Mouse (Mus musculus) CH12.LX (cell line): ENCODE measurements around the gene Dpf1. TPM values are rescaled to one million over a fixed set of nuclear protein-coding genes. Genes with fewer than 3 reads are reported as not detected.

Source experiments
- DNase-seq: peaks from one replicate; pipeline ENCODE4 v3.0.0-alpha.2; 2013; ENCODE audit errors: extremely low read depth
- H3K27ac ChIP-seq: 2 replicates; pipeline ENCODE4 v1.5.1; 2012; ENCODE audit warnings: low read depth, mild to moderate bottlenecking, control low read depth, moderate library complexity; ENCODE audit not compliant: insufficient read depth
- H3K27me3 ChIP-seq: replicated peaks from 2 replicates; pipeline ENCODE3; 2012; ENCODE audit warnings: inconsistent platforms
- H3K36me3 ChIP-seq, 2 experiments: replicated peaks in 1 of 2; 2 replicates each; pipeline versions ENCODE3 to v1.6.1; 2012; ENCODE audit warnings: inconsistent platforms in 1 of 2, low read length in 1 of 2, mild to moderate bottlenecking in 1 of 2, mixed read lengths in 1 of 2, moderate library complexity in 1 of 2; ENCODE audit not compliant: control insufficient read depth in 1 of 2, insufficient read depth in 1 of 2
- H3K4me1 ChIP-seq, 2 experiments: 2 replicates each; pipeline ENCODE4 v1.6.1; 2012; ENCODE audit warnings: inconsistent platforms in 1 of 2, moderate library complexity in 1 of 2; ENCODE audit not compliant: insufficient read depth in 2 of 2, control insufficient read depth in 1 of 2
- H3K4me2 ChIP-seq: 2 replicates; pipeline ENCODE4 v1.6.1; 2012; ENCODE audit warnings: low read depth, mild to moderate bottlenecking, control low read depth; ENCODE audit not compliant: poor library complexity, insufficient read depth, severe bottlenecking
- H3K4me3 ChIP-seq, 3 experiments: fragments of 150-350 bp in 1 of 3; sonication (generic) in 1 of 3; replicated peaks in 1 of 3; 2 replicates each; pipeline versions ENCODE3 to v1.5.1; 2011 to 2012; ENCODE audit warnings: low read depth in 2 of 3, low read length in 2 of 3, mild to moderate bottlenecking in 2 of 3, moderate library complexity in 2 of 3, control low read depth in 1 of 3, improper control_type of control experiment in 1 of 3, inconsistent platforms in 1 of 3, mixed read lengths in 1 of 3; ENCODE audit not compliant: poor library complexity in 1 of 3
- H3K79me2 ChIP-seq: replicated peaks from 2 replicates; pipeline ENCODE4 v1.6.1; 2012; ENCODE audit warnings: mild to moderate bottlenecking, moderate library complexity; ENCODE audit not compliant: control insufficient read depth, poor library complexity, insufficient read depth, severe bottlenecking; ENCODE audit errors: extremely low read depth
- H3K9ac ChIP-seq: 2 replicates; pipeline ENCODE4 v1.6.1; 2012; ENCODE audit warnings: low read depth, mild to moderate bottlenecking, control low read depth, moderate library complexity; ENCODE audit not compliant: insufficient read depth
- H3K9me3 ChIP-seq: replicated peaks from 2 replicates; pipeline ENCODE3; 2012; ENCODE audit warnings: low read length, inconsistent platforms, mixed read lengths
- BHLHE40 ChIP-seq: IDR thresholded peaks from 2 replicates; pipeline ENCODE4 v1.6.1; 2011; ENCODE audit warnings: mild to moderate bottlenecking, low read depth, low read length, improper control_type of control experiment
- CHD1 ChIP-seq: IDR thresholded peaks from 2 replicates; pipeline ENCODE4 v1.6.1; 2012; ENCODE audit warnings: low read depth, low read length, improper control_type of control experiment, inconsistent platforms
- CHD2 ChIP-seq: IDR thresholded peaks from 2 replicates; pipeline ENCODE4 v1.6.1; 2011; ENCODE audit warnings: low read length, improper control_type of control experiment
- CTCF ChIP-seq, 2 experiments: IDR thresholded peaks in 1 of 2; conservative IDR thresholded peaks in 1 of 2; 2 replicates each; pipeline ENCODE4 v1.5.1; 2011 to 2012; ENCODE audit warnings: low read depth in 2 of 2, low read length in 2 of 2, improper control_type of control experiment in 1 of 2, inconsistent platforms in 1 of 2, mild to moderate bottlenecking in 1 of 2, moderate library complexity in 1 of 2
- E2F4 ChIP-seq: IDR thresholded peaks from 2 replicates; pipeline ENCODE4 v1.6.1; 2011; ENCODE audit warnings: low read depth, low read length, improper control_type of control experiment; ENCODE audit not compliant: insufficient replicate concordance
- ELF1 ChIP-seq: IDR thresholded peaks from 2 replicates; pipeline ENCODE4 v1.6.1; 2014; ENCODE audit warnings: low read depth, mild to moderate bottlenecking, inconsistent platforms, low read length, improper control_type of control experiment
- ETS1 ChIP-seq: conservative IDR thresholded peaks from 2 replicates; pipeline ENCODE4 v1.6.1; 2012; ENCODE audit warnings: low read depth, mild to moderate bottlenecking, inconsistent platforms, low read length, improper control_type of control experiment, moderate library complexity
- GABPA ChIP-seq: IDR thresholded peaks from 2 replicates; pipeline ENCODE4 v1.6.1; 2012; ENCODE audit warnings: low read depth, low read length, improper control_type of control experiment, inconsistent platforms; ENCODE audit not compliant: insufficient replicate concordance
- HCFC1 ChIP-seq: IDR thresholded peaks from 2 replicates; pipeline ENCODE4 v1.6.1; 2012; ENCODE audit warnings: low read depth, mild to moderate bottlenecking, inconsistent platforms, low read length, improper control_type of control experiment
- JUN ChIP-seq: IDR thresholded peaks from 2 replicates; pipeline ENCODE4 v1.6.1; 2011; ENCODE audit warnings: low read depth, mild to moderate bottlenecking, low read length, improper control_type of control experiment, moderate library complexity; ENCODE audit not compliant: insufficient read depth
- MAFK ChIP-seq: IDR thresholded peaks from 2 replicates; pipeline ENCODE4 v1.6.1; 2011; ENCODE audit warnings: low read length, improper control_type of control experiment; ENCODE audit not compliant: insufficient replicate concordance
- MAX ChIP-seq: IDR thresholded peaks from 2 replicates; pipeline ENCODE4 v1.6.1; 2011; ENCODE audit warnings: low read length, improper control_type of control experiment
- MAZ ChIP-seq: IDR thresholded peaks from 2 replicates; pipeline ENCODE4 v1.6.1; 2012; ENCODE audit warnings: low read depth, mild to moderate bottlenecking, inconsistent platforms, low read length, improper control_type of control experiment, moderate library complexity
- MEF2A ChIP-seq: IDR thresholded peaks from 2 replicates; pipeline ENCODE4 v1.6.1; 2014; ENCODE audit warnings: low read depth, mild to moderate bottlenecking, inconsistent platforms, low read length, improper control_type of control experiment, borderline replicate concordance
- MXI1 ChIP-seq: IDR thresholded peaks from 2 replicates; pipeline ENCODE4 v1.6.1; 2011; ENCODE audit warnings: mild to moderate bottlenecking, low read depth, low read length, improper control_type of control experiment
- NELFE ChIP-seq: IDR thresholded peaks from 2 replicates; pipeline ENCODE4 v1.6.1; 2011; ENCODE audit warnings: low read depth, low read length, improper control_type of control experiment
- NRF1 ChIP-seq: IDR thresholded peaks from 2 replicates; pipeline ENCODE4 v1.6.1; 2014; ENCODE audit warnings: low read depth, mild to moderate bottlenecking, inconsistent platforms, low read length, improper control_type of control experiment, moderate library complexity
- SMC3 ChIP-seq: IDR thresholded peaks from 2 replicates; pipeline ENCODE4 v1.6.1; 2011; ENCODE audit warnings: low read depth, low read length, improper control_type of control experiment
- TBP ChIP-seq: conservative IDR thresholded peaks from 2 replicates; pipeline ENCODE4 v1.6.1; 2011; ENCODE audit warnings: low read depth, low read length, improper control_type of control experiment
- TCF12 ChIP-seq: IDR thresholded peaks from 2 replicates; pipeline ENCODE4 v1.6.1; 2014; ENCODE audit warnings: low read depth, mild to moderate bottlenecking, inconsistent platforms, low read length, improper control_type of control experiment
- UBTF ChIP-seq: IDR thresholded peaks from 2 replicates; pipeline ENCODE4 v1.6.1; 2012; ENCODE audit warnings: low read depth, mild to moderate bottlenecking, inconsistent platforms, low read length, improper control_type of control experiment, moderate library complexity
- USF1 ChIP-seq: IDR thresholded peaks from 2 replicates; pipeline ENCODE4 v1.6.1; 2014; ENCODE audit warnings: low read depth, mild to moderate bottlenecking, inconsistent platforms, low read length, improper control_type of control experiment
- USF2 ChIP-seq: conservative IDR thresholded peaks from 2 replicates; pipeline ENCODE4 v1.6.1; 2011; ENCODE audit warnings: low read depth, low read length, improper control_type of control experiment
- ZNF384 ChIP-seq: IDR thresholded peaks from 2 replicates; pipeline ENCODE4 v1.6.1; 2012; ENCODE audit warnings: low read depth, low read length, improper control_type of control experiment, inconsistent platforms
- dilution Hi-C: fragments of 300-500 bp; cut with MboI; formaldehyde crosslinking; loops from 2 replicates; pipeline ENCODE4 v1.14.3; 2020; ENCODE audit warnings: low sequenced_read_pairs; ENCODE audit not compliant: extremely low pct_unique_long_range_greater_than_20kb, extremely low pct_ligation_motif_present
- in situ Hi-C: fragments of 300-500 bp; cut with MboI; formaldehyde crosslinking; loops from 3 replicates; pipeline ENCODE4 v1.14.3; 2019; ENCODE audit warnings: low sequenced_read_pairs, low pct_ligation_motif_present, low pct_unique_long_range_greater_than_20kb, mixed read lengths
- polyA plus RNA-seq: library from polyadenylated mRNA; unstranded; fragments of >175 nt; gene quantifications from 2 replicates; pipeline ENCODE4 v1.2.1, GENCODE M21; 2012; ENCODE audit warnings: low read depth; ENCODE audit not compliant: insufficient read length
- total RNA-seq, 2 experiments: library from RNA; depleted of rRNA; stranded (reverse); fragments of 300-350 nt in 1 of 2; fragments of >200 nt in 1 of 2; gene quantifications; 2 replicates each; pipeline ENCODE4 v1.2.3; 2012 to 2014

The Dpf1 gene
- total and polyA plus RNA-seq, 3 experiments = 0.38 to 3.0 (median 0.97) TPM

DNA sequence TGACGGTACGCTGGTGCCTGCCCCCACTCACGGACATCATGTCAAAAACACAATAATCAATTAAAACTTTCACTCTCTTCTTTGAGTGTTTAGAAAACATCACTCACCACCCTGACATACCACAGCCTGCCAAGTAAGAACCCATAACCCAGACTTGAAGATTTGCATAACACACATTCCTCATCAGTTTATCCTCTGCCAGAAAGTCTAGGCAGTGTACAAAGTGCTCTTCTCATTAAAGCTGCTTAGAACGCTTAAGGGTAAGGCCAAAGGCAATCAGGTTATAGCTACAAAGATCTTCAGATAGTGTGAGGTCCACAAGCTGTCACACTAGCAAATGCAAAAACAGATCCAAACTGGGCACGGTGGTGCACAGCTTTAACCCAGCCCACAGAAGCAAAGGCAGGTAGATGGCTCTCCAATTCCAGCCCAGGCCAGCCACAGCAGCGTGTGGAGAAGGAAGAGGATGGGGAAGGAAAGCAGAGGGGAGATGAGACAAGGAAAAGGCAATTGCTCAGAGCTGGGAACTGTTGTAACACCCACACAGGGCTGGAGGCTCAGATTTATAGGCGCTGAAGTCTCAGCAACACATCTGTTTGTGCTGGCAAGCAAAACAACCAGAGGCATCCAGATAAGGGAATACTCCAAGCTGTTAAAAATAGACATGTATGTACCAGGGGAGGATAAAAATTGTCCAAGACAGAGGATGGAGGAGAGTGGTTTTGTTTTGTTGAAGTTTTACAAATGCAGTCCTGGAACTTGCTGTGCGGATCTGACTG is 31.9 kb upstream of the Dpf1 start:
- DNase-seq = no peak
- TF ChIP-seq GABPA = no peak
- Histone ChIP-seq H3K27ac (no peak overlapping the region), H3K4me2 (no peak overlapping the region), H3K27me3 (peaks cover 5% of the 10 kb centered on the region), H3K9me3 (no peaks in the 10 kb centered on the region), H3K36me3 (no peaks in the 10 kb centered on the region), H3K9ac (no peak overlapping the region), H3K79me2 (no peaks in the 10 kb centered on the region), H3K4me3 (no peak overlapping the region), H3K4me1 (peaks cover 0 to 4% of the 10 kb centered on the region in 2 experiments; a peak in 2 of 4 replicates)
- in situ Hi-C loops (no loop called here), dilution Hi-C loops (no loop called here)

DNA sequence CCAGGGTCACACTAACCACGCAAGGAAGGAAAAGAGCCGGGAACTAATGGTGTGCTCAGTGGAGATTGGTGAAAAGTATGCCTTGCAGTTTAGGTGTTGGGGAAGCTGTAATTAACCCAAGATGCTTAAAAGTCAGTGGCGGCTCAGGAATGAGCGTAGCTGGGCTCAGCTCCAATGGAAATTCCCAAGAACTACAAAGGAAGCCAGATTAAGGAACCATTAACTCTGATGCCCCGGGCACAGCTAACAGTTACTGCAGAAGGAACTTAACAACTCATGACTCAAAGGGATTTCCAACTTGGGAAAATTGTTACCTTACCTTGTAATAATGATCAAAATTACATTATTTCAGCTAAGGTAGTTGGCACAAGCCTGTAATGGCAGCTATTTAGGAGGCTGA is 27.0 kb upstream of the Dpf1 start:
- Histone ChIP-seq H3K36me3 (no peaks in the 10 kb centered on the region), H3K27me3 (peaks cover 17% of the 10 kb centered on the region), H3K4me1 (no peaks in the 10 kb centered on the region; a peak in 1 of 4 replicates), H3K9ac (no peak overlapping the region), H3K27ac (no peak overlapping the region), H3K79me2 (no peaks in the 10 kb centered on the region), H3K4me2 (no peak overlapping the region), H3K9me3 (no peaks in the 10 kb centered on the region), H3K4me3 (no peak overlapping the region)
- DNase-seq = no peak
- dilution Hi-C loops (no loop called here), in situ Hi-C loops (no loop called here)
- TF ChIP-seq MAZ (no peak), ELF1 (no peak), BHLHE40 (no peak), MAX (no peak), ETS1 (no peak), USF2 (no peak), TBP (no peak), MAFK (no peak), MEF2A (no peak), GABPA (no peak), ZNF384 (no peak), SMC3 (no peak), CTCF (conservative IDR thresholded peaks at IDR 0.05 in 1 of 2, IDR thresholded peaks at IDR 0.05 in 1 of 2; ENCODE audit: low read depth in 2 of 2, low read length in 2 of 2) (no peak)

DNA sequence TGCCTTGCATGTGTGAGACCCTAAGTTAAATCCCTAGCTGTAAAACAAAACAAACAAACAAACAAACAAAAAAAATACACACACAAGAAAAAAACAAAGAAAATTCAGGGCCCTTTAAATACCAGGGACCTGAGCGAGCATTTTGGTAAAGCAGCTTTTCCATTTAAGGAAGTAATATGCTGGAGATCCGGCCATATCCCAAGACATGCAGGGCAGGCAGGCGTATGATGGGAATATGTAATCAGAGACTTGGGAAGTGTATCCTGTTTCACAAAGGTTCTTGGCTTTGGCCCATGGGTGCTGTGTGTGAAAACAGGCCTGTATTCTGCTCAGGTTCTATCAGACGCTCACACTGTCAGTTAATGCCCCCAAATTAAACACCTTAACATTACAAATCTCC is 26.2 kb upstream of the Dpf1 start:
- Histone ChIP-seq H3K4me1 (peaks cover 0 to 4% of the 10 kb centered on the region in 2 experiments; a peak in 2 of 4 replicates), H3K4me3 (no peak overlapping the region), H3K36me3 (no peaks in the 10 kb centered on the region), H3K27ac (no peak overlapping the region), H3K9me3 (peaks cover 3% of the 10 kb centered on the region), H3K79me2 (no peaks in the 10 kb centered on the region), H3K9ac (no peak overlapping the region), H3K4me2 (no peak overlapping the region), H3K27me3 (peaks cover 20% of the 10 kb centered on the region)
- in situ Hi-C loops = no loop called here
- dilution Hi-C loops = no loop called here
- TF ChIP-seq MXI1 (no peak), USF2 (no peak), MEF2A (no peak), CHD2 (no peak), USF1 (no peak), ETS1 (no peak), E2F4 (no peak), NRF1 (no peak), CHD1 (no peak), JUN (no peak), UBTF (no peak), NELFE (no peak), TCF12 (no peak), HCFC1 (no peak), SMC3 (no peak)
- DNase-seq = no peak
